Mouse (Mus musculus) kidney, embryonic 14.5 days (tissue): ENCODE results near the gene Gsc. TPM values are rescaled to one million over a fixed set of nuclear protein-coding genes. Genes with fewer than 3 reads are reported as not detected.

Experiments used
- ATAC-seq: fragments of 200-750 bp; cut with Nextera tagmentation; 2 replicates; pipeline ENCODE4 v1.8.0; 2017; ENCODE audit warnings: moderate number of reproducible peaks, mild to moderate bottlenecking, moderate TSS enrichment, moderate library complexity; ENCODE audit not compliant: low FRiP score, low TSS enrichment
- H3K27ac ChIP-seq: fragments of 300-500 bp; sonication (generic); 2 replicates; pipeline ENCODE4 v1.5.1; 2014; ENCODE audit warnings: low read depth, mild to moderate bottlenecking, low read length, moderate library complexity, mixed read lengths
- H3K27me3 ChIP-seq: fragments of 300-500 bp; sonication (generic); 2 replicates; pipeline ENCODE4 v1.6.1; 2014; ENCODE audit warnings: mild to moderate bottlenecking, low read length; ENCODE audit not compliant: control insufficient read depth, insufficient read depth
- H3K36me3 ChIP-seq: fragments of 300-500 bp; sonication (generic); 2 replicates; pipeline ENCODE4 v1.6.1; 2014; ENCODE audit warnings: low read length, mixed read lengths; ENCODE audit not compliant: control insufficient read depth, insufficient read depth
- H3K4me1 ChIP-seq: fragments of 300-500 bp; sonication (generic); 2 replicates; pipeline ENCODE4 v1.6.1; 2014; ENCODE audit warnings: low read length, mixed read lengths; ENCODE audit not compliant: control insufficient read depth, insufficient read depth
- H3K4me2 ChIP-seq: fragments of 300-500 bp; sonication (generic); replicated peaks from 2 replicates; pipeline ENCODE4 v1.6.1; 2014; ENCODE audit warnings: low read depth, mild to moderate bottlenecking, low read length
- H3K4me3 ChIP-seq: fragments of 300-500 bp; sonication (generic); 2 replicates; pipeline ENCODE4 v1.5.1; 2014; ENCODE audit warnings: mild to moderate bottlenecking, low read length
- H3K9ac ChIP-seq: fragments of 300-500 bp; sonication (generic); 2 replicates; pipeline ENCODE4 v1.6.1; 2014; ENCODE audit warnings: low read depth, mild to moderate bottlenecking, low read length, moderate library complexity
- H3K9me3 ChIP-seq: fragments of 300-500 bp; sonication (generic); 2 replicates; pipeline ENCODE4 v1.6.1; 2016; ENCODE audit warnings: low read length; ENCODE audit not compliant: control insufficient read depth
- WGBS: fragments of 180-500 bp; shearing (Covaris S2); extraction: QIAGEN DNeasy Blood & Tissue Kit; methylation state at CpG from one replicate; pipeline ENCODE4 v1.1.7; 2014; 5-methylcytosine and 5-hydroxymethylcytosine counted together
- polyA plus RNA-seq: library from polyadenylated mRNA; unstranded; fragments of >200 nt; fragmentation: Nextera tagmentation; extraction: Ambion mirVana; gene quantifications from 2 replicates; pipeline ENCODE4 v1.2.1, GENCODE M21; 2014

Gsc gene
- polyA plus RNA-seq, 1 experiment from 2014 or later, result not detected

- peaks cover 12% of the 10 kb centered on the region for H3K4me1 ChIP-seq
- H3K27me3 ChIP-seq, result peaks cover 81% of the 10 kb centered on the region
- H3K4me2 ChIP-seq, result no peak overlapping the region
- no peak overlapping the region for H3K9ac ChIP-seq
- no peaks in the 10 kb centered on the region for H3K9me3 ChIP-seq
- H3K4me3 ChIP-seq, result no peak overlapping the region
- WGBS, result under 1% methylated on average over 12 of the region's 12 CpGs
- H3K36me3 ChIP-seq, result no peaks in the 10 kb centered on the region
- ATAC-seq, result no peak
- H3K27ac ChIP-seq, result no peak overlapping the region
Observed at GRCm38 (mm10) chr12:104477066-104477465, 3.9 kb upstream of the Gsc start.

DNA sequence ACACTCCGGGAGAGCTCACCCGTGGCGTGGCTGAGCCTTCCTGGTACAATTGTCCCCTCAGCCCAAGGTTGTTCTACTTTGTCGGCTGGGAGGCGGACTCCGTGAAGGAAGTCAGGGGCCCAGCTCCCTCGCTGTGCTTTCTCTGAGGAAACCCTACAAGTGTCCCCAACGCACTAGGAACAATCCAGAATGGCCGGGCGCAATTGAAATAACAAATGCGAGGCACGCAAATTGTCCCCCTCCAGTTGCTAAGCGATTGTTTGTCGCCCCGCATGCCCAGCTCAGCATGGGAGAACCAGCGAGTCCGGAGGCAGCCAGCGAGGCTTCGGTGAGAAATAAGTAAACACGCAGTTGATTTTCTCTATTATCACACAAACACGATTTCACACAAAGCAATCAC lies 2.8 kb upstream of the Gsc start:
- Histone ChIP-seq H3K4me1 (peaks cover 18% of the 10 kb centered on the region), H3K27ac (no peak overlapping the region), H3K4me3 (no peak overlapping the region), H3K36me3 (no peaks in the 10 kb centered on the region), H3K9ac (no peak overlapping the region), H3K4me2 (no peak overlapping the region), H3K9me3 (no peaks in the 10 kb centered on the region), H3K27me3 (peaks cover 87% of the 10 kb centered on the region)
- no peak for ATAC-seq
- under 1% methylated on average over 21 of the region's 21 CpGs for WGBS

DNA sequence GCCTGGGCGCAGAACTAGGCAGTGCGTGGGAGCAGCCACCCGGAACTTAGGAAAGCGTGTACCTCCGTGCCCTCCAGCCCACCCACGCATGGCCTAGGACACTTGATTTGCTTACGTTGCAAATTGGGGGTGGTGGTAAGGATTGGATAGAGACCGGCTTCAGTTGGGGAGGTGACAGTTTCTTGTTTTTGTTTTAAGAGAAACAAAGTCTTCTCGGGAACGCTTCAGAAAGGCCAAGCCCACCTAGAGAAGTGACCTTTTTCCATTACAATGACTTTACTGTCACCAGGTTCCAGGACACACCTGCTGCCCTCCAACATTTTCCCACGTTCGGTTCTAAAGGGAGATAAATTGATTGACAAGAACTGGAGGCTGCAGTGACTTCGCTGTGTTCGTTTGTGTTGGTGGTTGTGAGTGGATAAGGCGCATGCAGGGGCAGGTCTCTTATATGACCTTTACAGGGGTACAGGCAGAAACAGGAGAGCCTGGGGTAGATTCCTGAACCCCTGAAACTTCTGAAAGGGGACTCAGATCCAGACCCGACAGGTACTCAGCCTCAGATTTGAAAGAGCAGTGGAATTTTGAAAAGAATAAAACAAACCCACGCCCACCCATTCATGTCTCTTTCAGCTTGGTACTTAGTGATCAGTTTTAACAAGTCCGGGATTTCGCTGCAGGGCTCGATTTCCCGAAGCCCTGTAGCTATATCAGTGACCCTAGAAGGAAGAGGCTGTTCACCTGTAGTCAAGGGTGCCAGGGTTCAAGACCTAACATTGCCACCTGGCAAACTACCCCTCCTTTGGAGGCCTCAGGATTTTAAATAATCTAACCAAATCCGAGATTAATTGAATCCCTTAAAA lies 2.0 kb upstream of the Gsc start:
- Histone ChIP-seq H3K36me3 (no peaks in the 10 kb centered on the region), H3K9me3 (no peaks in the 10 kb centered on the region), H3K4me1 (peaks cover 18% of the 10 kb centered on the region), H3K9ac (no peak overlapping the region), H3K27ac (no peak overlapping the region), H3K4me3 (no peak overlapping the region), H3K4me2 (no peak overlapping the region), H3K27me3 (peaks cover 93% of the 10 kb centered on the region)
- ATAC-seq, result no peak
- 2% methylated on average over 22 of the region's 22 CpGs for WGBS

DNA sequence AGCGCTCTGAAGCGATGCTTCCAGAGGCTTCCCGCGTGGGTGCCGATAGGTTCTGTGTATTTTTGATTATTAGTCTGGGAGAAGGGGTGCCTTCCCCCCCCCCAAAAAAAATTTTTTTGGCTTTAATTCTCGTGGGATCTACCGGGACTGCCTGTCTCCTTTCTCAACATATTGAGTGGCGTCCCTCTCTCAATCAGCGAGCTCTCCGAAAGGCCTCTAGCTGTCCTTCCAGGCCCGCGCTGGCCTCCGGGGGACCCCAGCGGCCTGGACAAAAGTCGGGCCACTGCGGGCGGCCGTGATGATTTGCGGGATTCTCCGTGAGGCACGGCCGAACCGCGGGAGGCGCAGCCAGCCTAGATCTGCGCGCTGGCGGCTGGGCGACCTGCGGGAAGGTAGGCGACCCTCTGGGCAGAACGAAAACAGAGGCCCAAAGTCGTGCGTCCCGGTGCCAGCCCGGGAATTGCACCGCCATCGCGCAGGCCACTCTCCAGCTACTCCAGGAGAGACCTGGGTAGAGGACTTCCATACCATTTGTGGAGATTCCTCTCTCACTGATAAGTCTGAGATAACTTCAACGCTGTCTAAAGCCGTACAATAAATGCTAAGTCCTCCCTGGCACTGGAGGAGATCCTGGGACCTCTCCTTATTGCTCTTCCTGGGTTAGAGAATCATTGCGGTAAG lies 1.2 kb upstream of the Gsc start:
- 1% methylated on average over 42 of the region's 42 CpGs for WGBS
- no peaks in the 10 kb centered on the region for H3K9me3 ChIP-seq
- no peak overlapping the region for H3K9ac ChIP-seq
- H3K27ac ChIP-seq, result no peak overlapping the region
- ATAC-seq, result no peak
- no peak overlapping the region for H3K4me3 ChIP-seq
- H3K4me2 ChIP-seq, result no peak overlapping the region
- H3K27me3 ChIP-seq, result peaks cover 91% of the 10 kb centered on the region
- H3K36me3 ChIP-seq, result no peaks in the 10 kb centered on the region
- peaks cover 18% of the 10 kb centered on the region for H3K4me1 ChIP-seq

DNA sequence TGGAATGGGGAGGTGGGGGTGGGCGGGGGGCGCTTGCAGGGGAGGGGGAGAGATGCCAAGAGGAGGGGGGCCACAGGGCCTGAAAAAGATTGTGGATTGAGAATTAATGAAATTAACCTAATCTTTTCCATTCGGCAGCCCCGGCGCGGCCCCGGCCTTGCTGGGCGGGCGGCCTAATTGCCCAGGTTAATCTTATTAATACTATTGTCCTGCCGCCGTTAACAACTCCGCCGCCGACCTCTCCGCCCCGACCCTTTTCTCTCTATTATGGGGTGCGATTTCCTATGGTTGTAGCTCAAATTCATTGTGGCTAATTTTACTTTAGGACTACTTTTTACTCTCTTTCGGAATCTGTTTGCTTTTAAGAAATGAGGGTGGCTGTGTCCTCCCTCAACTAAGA lies 362 bp upstream of the Gsc start:
- Histone ChIP-seq H3K27ac (no peak overlapping the region), H3K4me3 (peak overlapping the region; percentile 51), H3K9ac (no peak overlapping the region), H3K9me3 (no peaks in the 10 kb centered on the region), H3K4me2 (peak overlapping the region; percentile 90), H3K27me3 (peaks cover 92% of the 10 kb centered on the region), H3K4me1 (peaks cover 18% of the 10 kb centered on the region), H3K36me3 (no peaks in the 10 kb centered on the region)
- ATAC-seq, result no peak
- WGBS, result 2% methylated on average over 17 of the region's 18 CpGs

GRCm38 (mm10) chr12:104472218-104472525 lies 958 bp downstream of the Gsc start:
- ATAC-seq, result no peak
- H3K27me3 ChIP-seq, result peaks cover 84% of the 10 kb centered on the region
- under 1% methylated on average over 25 of the region's 25 CpGs for WGBS
- H3K4me2 ChIP-seq, result peak overlapping the region; percentile 90; the same call in 1 of the 2 replicates
- no peak overlapping the region for H3K9ac ChIP-seq
- no peaks in the 10 kb centered on the region for H3K36me3 ChIP-seq
- no peaks in the 10 kb centered on the region for H3K9me3 ChIP-seq
- H3K4me1 ChIP-seq, result peaks cover 18% of the 10 kb centered on the region
- peak overlapping the region; percentile 51 for H3K4me3 ChIP-seq
- H3K27ac ChIP-seq, result no peak overlapping the region

DNA sequence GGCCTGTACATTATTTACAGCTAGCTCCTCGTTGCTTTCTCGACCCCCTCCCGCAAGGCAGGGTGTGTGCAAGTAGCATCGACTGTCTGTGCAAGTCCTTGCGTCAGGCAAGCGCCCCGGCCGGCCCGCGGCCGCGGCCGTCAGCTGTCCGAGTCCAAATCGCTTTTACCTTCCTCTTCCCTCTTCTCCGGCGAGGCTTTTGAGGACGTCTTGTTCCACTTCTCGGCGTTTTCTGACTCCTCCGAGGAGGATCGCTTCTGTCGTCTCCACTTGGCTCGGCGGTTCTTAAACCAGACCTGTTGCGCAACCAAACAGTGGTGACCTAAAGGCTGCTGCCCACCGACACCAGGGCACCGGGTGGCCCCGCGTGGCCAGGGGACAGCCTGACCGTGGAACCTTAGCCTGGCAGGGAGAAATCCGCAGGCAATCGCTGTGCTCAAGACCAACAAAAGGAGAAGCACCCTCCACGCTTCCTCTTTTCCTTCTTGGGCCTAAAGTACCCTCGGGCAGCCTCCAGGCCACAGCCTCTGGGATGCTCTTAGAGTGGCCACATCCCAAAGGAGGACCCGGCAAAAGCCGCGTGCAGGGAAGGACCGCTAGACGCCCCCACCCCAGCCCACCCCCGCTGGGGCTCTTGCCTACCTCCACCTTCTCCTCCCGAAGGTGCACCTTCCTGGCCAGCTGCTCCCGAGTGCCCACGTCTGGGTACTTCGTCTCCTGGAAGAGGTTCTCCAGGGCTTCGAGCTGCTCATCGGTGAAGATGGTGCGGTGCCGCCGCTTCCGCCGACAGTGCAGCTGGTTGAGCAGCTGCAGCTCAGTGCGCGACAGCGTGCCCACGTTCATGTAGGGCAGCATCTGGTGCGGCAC lies 1.5 kb downstream of the Gsc start:
- Histone ChIP-seq H3K27me3 (peaks cover 79% of the 10 kb centered on the region), H3K4me3 (peak overlapping the region; percentile 51), H3K27ac (no peak overlapping the region), H3K4me1 (peaks cover 18% of the 10 kb centered on the region), H3K36me3 (no peaks in the 10 kb centered on the region), H3K9ac (no peak overlapping the region), H3K4me2 (peak overlapping the region; percentile 90; the same call in 1 of the 2 replicates), H3K9me3 (no peaks in the 10 kb centered on the region)
- WGBS, result 2% methylated on average over 57 of the region's 57 CpGs
- no peak for ATAC-seq

DNA sequence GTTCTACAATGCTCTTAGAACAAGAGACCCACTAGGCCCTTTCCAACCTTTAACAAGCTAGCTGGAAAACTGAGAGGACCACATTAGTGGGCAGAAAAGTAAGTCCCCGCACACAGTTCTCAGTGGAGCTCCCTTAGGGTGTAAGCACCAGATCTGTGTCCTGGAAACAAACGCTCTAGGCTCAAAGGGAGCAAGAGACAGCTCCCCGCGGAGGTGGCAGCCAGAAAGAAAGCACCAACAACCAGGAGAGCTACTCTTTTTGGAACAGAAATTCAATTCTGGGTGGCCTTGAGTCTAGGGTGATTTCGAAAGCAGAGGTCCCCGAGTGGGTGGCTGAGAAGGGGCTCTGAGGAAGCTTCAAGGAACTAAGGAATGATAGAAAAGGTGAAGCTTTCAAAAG lies 2.5 kb downstream of the Gsc start:
- H3K9ac ChIP-seq, result no peak overlapping the region
- 6% methylated on average over 6 of the region's 6 CpGs for WGBS
- H3K27ac ChIP-seq, result no peak overlapping the region
- H3K9me3 ChIP-seq, result no peaks in the 10 kb centered on the region
- no peak overlapping the region for H3K4me3 ChIP-seq
- H3K4me1 ChIP-seq, result peaks cover 18% of the 10 kb centered on the region
- no peaks in the 10 kb centered on the region for H3K36me3 ChIP-seq
- no peak overlapping the region for H3K4me2 ChIP-seq
- no peak for ATAC-seq
- H3K27me3 ChIP-seq, result peaks cover 69% of the 10 kb centered on the region
